Mouse (Mus musculus) C2C12 (cell line): Measurements from ENCODE around the gene Bsn. TPM values are rescaled to one million over a fixed set of nuclear protein-coding genes. Genes with fewer than 3 reads are reported as not detected.

Experiments used
- H3K27me3 ChIP-seq: one replicate; pipeline ENCODE4 v1.6.1; 2011; ENCODE audit not compliant: control insufficient read depth, insufficient read depth, insufficient read length
- H3K36me3 ChIP-seq: one replicate; pipeline ENCODE4 v1.6.1; 2011; ENCODE audit not compliant: control insufficient read depth, insufficient read depth
- H3K4me3 ChIP-seq: one replicate; pipeline ENCODE4 v1.5.1; 2011; ENCODE audit warnings: mild to moderate bottlenecking, control low read depth; ENCODE audit not compliant: poor library complexity, insufficient read depth, severe bottlenecking
- H3K79me2 ChIP-seq: one replicate; pipeline ENCODE4 v1.6.1; 2011; ENCODE audit not compliant: control insufficient read depth, insufficient read depth
- H3K79me3 ChIP-seq: one replicate; pipeline ENCODE4 v1.6.1; 2011; ENCODE audit warnings: low read depth, control low read depth
- H3ac ChIP-seq: one replicate; pipeline ENCODE3; 2011; ENCODE audit warnings: low read depth; ENCODE audit not compliant: control insufficient read depth, insufficient read length
- CEBPB ChIP-seq: IDR thresholded peaks from one replicate; pipeline ENCODE4 v1.6.1; 2011; ENCODE audit warnings: low read depth, mild to moderate bottlenecking, control low read depth, moderate library complexity
- CTCF ChIP-seq: IDR thresholded peaks from one replicate; pipeline ENCODE4 v1.5.1; 2011; ENCODE audit not compliant: control insufficient read depth, insufficient read depth, insufficient read length
- FOSL1 ChIP-seq: IDR thresholded peaks from one replicate; pipeline ENCODE4 v1.8.0; 2011; ENCODE audit warnings: mild to moderate bottlenecking, low read length; ENCODE audit not compliant: poor library complexity, insufficient read depth, severe bottlenecking
- MAX ChIP-seq: IDR thresholded peaks from one replicate; pipeline ENCODE4 v1.6.1; 2011; ENCODE audit warnings: mild to moderate bottlenecking, control low read depth
- MYOD1 ChIP-seq: IDR thresholded peaks from one replicate; pipeline ENCODE4 v1.6.1; 2011; ENCODE audit warnings: low read depth; ENCODE audit not compliant: control insufficient read depth, insufficient read length
- MYOG ChIP-seq: IDR thresholded peaks from one replicate; pipeline ENCODE4 v1.6.1; 2011; ENCODE audit not compliant: control insufficient read depth, insufficient read length; ENCODE audit errors: extremely low read depth
- USF1 ChIP-seq: IDR thresholded peaks from one replicate; pipeline ENCODE4 v1.6.1; 2011; ENCODE audit warnings: low read depth, mild to moderate bottlenecking, control low read depth, moderate library complexity
- polyA plus RNA-seq: library from polyadenylated mRNA; unstranded; fragments of >200 nt; fragmentation: generic; extraction: Trizol; gene quantifications from one replicate; pipeline ENCODE4 v1.2.1, GENCODE M21; 2012; ENCODE audit warnings: missing spikeins

The Bsn gene
- polyA plus RNA-seq, 1 experiment, result 0.85 TPM

GRCm38 (mm10) chr9:108189488-108189786 is 747 bp downstream of the Bsn start:
- H3ac ChIP-seq, result no peak overlapping the region
- no peak for TF ChIP-seq MAX
- no peak for TF ChIP-seq FOSL1
- no peak overlapping the region for H3K4me3 ChIP-seq
- H3K27me3 ChIP-seq, result peaks cover 54% of the 10 kb centered on the region
- no peaks in the 10 kb centered on the region for H3K79me3 ChIP-seq
- H3K79me2 ChIP-seq, result no peaks in the 10 kb centered on the region
- H3K36me3 ChIP-seq, result no peaks in the 10 kb centered on the region

GRCm38 (mm10) chr9:108189023-108189422 is 1.2 kb downstream of the Bsn start:
- Histone ChIP-seq H3K79me2 (no peaks in the 10 kb centered on the region), H3ac (no peak overlapping the region), H3K27me3 (peaks cover 54% of the 10 kb centered on the region), H3K36me3 (no peaks in the 10 kb centered on the region), H3K4me3 (no peak overlapping the region), H3K79me3 (no peaks in the 10 kb centered on the region)
- TF ChIP-seq USF1 (no peak), MYOG (no peak), MAX (no peak), CEBPB (no peak), MYOD1 (no peak), FOSL1 (no peak), CTCF (no peak)

GRCm38 (mm10) chr9:108188511-108188910 is 1.7 kb downstream of the Bsn start:
- no peak for TF ChIP-seq USF1
- no peak for TF ChIP-seq MYOD1
- TF ChIP-seq MYOG, result no peak
- TF ChIP-seq CTCF, result no peak
- TF ChIP-seq FOSL1, result no peak
- TF ChIP-seq MAX, result no peak
- TF ChIP-seq CEBPB, result no peak
- no peaks in the 10 kb centered on the region for H3K79me3 ChIP-seq
- H3K27me3 ChIP-seq, result peaks cover 58% of the 10 kb centered on the region
- H3K36me3 ChIP-seq, result no peaks in the 10 kb centered on the region
- no peaks in the 10 kb centered on the region for H3K79me2 ChIP-seq
- H3K4me3 ChIP-seq, result no peak overlapping the region
- no peak overlapping the region for H3ac ChIP-seq

- peaks cover 52% of the 10 kb centered on the region for H3K27me3 ChIP-seq
- H3K79me2 ChIP-seq, result no peaks in the 10 kb centered on the region
- no peak overlapping the region for H3ac ChIP-seq
- no peak for TF ChIP-seq MYOD1
- TF ChIP-seq USF1, result no peak
- no peak for TF ChIP-seq MYOG
- TF ChIP-seq FOSL1, result no peak
- TF ChIP-seq CEBPB, result no peak
- H3K36me3 ChIP-seq, result no peaks in the 10 kb centered on the region
- H3K4me3 ChIP-seq, result no peak overlapping the region
- H3K79me3 ChIP-seq, result no peaks in the 10 kb centered on the region
Measured at GRCm38 (mm10) chr9:108187616-108188015, 2.6 kb downstream of the Bsn start.

- no peak overlapping the region for H3ac ChIP-seq
- no peaks in the 10 kb centered on the region for H3K79me2 ChIP-seq
- peaks cover 53% of the 10 kb centered on the region for H3K27me3 ChIP-seq
- TF ChIP-seq MYOD1, result no peak
- no peak for TF ChIP-seq MAX
- TF ChIP-seq FOSL1, result no peak
- TF ChIP-seq USF1, result no peak
- TF ChIP-seq MYOG, result no peak
- no peak for TF ChIP-seq CEBPB
- no peak for TF ChIP-seq CTCF
- no peaks in the 10 kb centered on the region for H3K79me3 ChIP-seq
- no peaks in the 10 kb centered on the region for H3K36me3 ChIP-seq
- no peak overlapping the region for H3K4me3 ChIP-seq
Measured at GRCm38 (mm10) chr9:108185786-108186185, 4.4 kb downstream of the Bsn start.

- Histone ChIP-seq H3K36me3 (no peaks in the 10 kb centered on the region), H3K27me3 (peaks cover 41% of the 10 kb centered on the region), H3K79me2 (no peaks in the 10 kb centered on the region), H3ac (no peak overlapping the region), H3K4me3 (no peak overlapping the region), H3K79me3 (no peaks in the 10 kb centered on the region)
- TF ChIP-seq MYOG (no peak), CTCF (no peak), USF1 (no peak), CEBPB (no peak), FOSL1 (no peak), MYOD1 (no peak), MAX (no peak)
Measured at GRCm38 (mm10) chr9:108183531-108183994, 6.6 kb downstream of the Bsn start.
